Mouse (Mus musculus): ENCODE measurements around the gene Gm30191. TPM values are rescaled to one million over a fixed set of nuclear protein-coding genes. Genes with fewer than 3 reads are reported as not detected.

Gm30191 gene
- polyA plus RNA-seq (2015; fragmentation: Nextera tagmentation; extraction: Ambion mirVana), result not detected in 2 replicates

DNA sequence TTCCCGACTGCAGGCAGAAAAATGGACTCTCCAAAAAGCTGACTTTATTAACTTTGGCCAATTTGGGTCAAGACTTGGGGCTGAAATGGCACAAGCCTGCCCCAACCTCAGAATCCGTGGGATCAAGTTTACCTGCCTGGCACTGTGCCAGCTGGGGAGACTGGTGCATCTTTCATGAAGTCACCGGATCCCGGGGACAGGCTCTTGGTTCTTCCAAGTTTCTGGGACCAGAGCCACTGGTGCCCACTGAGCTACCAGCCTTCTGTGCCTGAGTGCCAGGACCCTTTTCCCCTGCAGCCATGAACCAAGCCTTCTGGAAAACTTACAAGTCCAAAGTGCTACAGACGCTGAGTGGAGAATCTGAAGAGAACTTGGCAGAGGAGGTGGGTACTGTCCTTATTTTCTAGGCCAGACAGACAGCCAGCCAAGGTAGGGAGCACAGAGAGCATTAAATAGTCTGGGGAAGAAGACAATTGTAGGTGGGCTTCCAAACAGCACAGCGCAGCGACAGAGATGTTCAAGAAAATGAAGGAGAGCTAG lies at the start of gene Gm30191:
TSS of gene Gm30191 (plus strand) at position 217 of the 540 bp plus-strand sequence.
- Histone ChIP-seq H3K9me3 (no peaks in the 10 kb centered on the region), H3K27me3 (replicated peaks) (peaks cover 37% of the 10 kb centered on the region), H3K27ac (no peak within 1 kb of the TSS), H3K36me3 (no peaks in the 10 kb centered on the region), H3K4me1 (replicated peaks) (peaks cover 37% of the 10 kb centered on the region), H3K4me3 (replicated peaks) (peak within 1 kb of the TSS; percentile 74), H3K9ac (peak within 1 kb of the TSS; percentile 78; the same call in 1 of the 2 replicates), H3K4me2 (replicated peaks) (peak within 1 kb of the TSS; percentile 84)
- no peak for ATAC-seq
- WGBS, result 73% methylated on average over 7 of the region's 7 CpGs

DNA sequence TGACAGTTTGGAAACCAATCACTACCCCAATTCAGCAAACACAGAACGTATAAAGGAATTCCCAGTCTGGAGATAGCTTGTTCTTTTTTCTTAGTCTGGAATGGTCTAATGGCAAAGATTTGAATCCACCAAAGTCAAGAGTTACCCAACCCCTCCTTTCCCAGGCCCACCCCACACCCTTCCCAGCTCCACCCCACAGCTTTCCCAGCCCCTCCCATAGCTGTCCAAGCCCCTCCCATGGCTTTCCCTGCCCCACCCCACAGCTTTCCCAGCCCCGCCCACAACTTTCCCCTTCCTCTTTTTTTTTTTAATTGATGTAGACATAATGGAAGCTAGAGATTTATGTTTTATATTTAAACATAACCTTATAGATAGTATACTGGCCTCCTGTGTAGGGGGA lies 47.4 kb upstream of the Gm30191 start:
- H3K9ac ChIP-seq, result no peak overlapping the region
- no peaks in the 10 kb centered on the region for H3K27me3 ChIP-seq (replicated peaks)
- no peaks in the 10 kb centered on the region for H3K36me3 ChIP-seq
- ATAC-seq, result no peak
- H3K4me2 ChIP-seq (replicated peaks), result no peak overlapping the region
- WGBS, result 73% methylated on average over 2 of the region's 2 CpGs
- H3K27ac ChIP-seq, result no peak overlapping the region
- H3K9me3 ChIP-seq, result no peaks in the 10 kb centered on the region
- no peaks in the 10 kb centered on the region for H3K4me1 ChIP-seq (replicated peaks)
- H3K4me3 ChIP-seq (replicated peaks), result no peak overlapping the region

DNA sequence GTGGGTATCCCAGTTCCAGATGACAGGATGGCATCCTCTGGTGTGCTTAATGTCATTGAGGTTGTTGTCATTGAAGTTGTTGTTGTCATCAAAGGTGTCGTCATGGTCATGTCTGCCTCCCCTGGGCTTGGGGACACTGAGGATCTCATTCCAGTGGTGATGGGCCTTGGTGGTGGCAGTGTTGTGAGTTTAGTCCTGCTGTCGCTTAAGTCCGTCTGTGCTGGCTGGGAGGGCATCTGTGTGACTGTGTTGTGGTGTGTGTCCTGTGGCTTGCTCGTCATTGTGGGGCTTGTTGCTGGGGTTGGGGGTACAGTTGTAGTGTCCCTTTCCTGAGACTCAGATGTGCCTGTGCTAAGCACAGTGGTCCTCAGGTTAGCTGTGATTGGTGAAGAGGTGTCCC lies 43.8 kb upstream of the Gm30191 start, which contains the start of gene Gm7534:
TSS of gene Gm7534 (minus strand) at position 101 of the 400 bp plus-strand sequence.
- Histone ChIP-seq H3K4me1 (replicated peaks) (no peaks in the 10 kb centered on the region), H3K27ac (no peak within 1 kb of the TSS), H3K27me3 (replicated peaks) (no peaks in the 10 kb centered on the region), H3K9me3 (no peaks in the 10 kb centered on the region), H3K4me2 (replicated peaks) (no peak within 1 kb of the TSS), H3K9ac (no peak within 1 kb of the TSS), H3K4me3 (replicated peaks) (no peak within 1 kb of the TSS), H3K36me3 (no peaks in the 10 kb centered on the region)
- WGBS, result 93% methylated on average over 4 of the region's 4 CpGs
- no peak for ATAC-seq

DNA sequence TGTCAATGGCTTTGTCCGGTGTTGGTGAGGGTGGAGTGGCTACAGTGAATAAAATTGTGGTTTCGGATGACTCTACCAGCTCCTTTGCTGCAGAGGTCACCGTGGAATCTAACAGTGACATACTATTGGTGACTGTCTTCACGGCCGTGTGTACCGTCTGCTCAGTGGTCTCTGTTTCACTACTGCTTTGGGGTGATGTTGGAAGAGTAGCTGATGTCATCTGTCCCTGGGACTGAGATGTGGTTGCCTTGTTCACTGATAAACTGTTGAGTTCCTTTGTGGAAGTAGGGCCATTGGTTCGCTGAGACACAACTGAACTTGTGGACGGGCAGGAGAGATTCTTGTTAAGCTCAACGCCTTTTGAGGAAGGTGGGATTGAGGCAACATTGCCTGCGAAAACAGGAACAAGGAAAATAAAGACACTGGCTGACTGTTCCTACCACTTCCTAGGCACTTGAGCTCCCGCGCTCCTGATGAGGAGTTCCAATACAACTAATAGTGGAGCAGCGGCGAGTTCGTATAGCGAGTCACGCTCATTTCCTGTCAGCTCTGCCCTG lies 43.3 kb upstream of the Gm30191 start:
- no peaks in the 10 kb centered on the region for H3K4me1 ChIP-seq (replicated peaks)
- no peak overlapping the region for H3K27ac ChIP-seq
- WGBS, result 85% methylated on average over 17 of the region's 17 CpGs
- H3K4me2 ChIP-seq (replicated peaks), result no peak overlapping the region
- H3K36me3 ChIP-seq, result no peaks in the 10 kb centered on the region
- no peak overlapping the region for H3K9ac ChIP-seq
- no peak for ATAC-seq
- no peaks in the 10 kb centered on the region for H3K27me3 ChIP-seq (replicated peaks)
- H3K4me3 ChIP-seq (replicated peaks), result no peak overlapping the region
- H3K9me3 ChIP-seq, result no peaks in the 10 kb centered on the region

DNA sequence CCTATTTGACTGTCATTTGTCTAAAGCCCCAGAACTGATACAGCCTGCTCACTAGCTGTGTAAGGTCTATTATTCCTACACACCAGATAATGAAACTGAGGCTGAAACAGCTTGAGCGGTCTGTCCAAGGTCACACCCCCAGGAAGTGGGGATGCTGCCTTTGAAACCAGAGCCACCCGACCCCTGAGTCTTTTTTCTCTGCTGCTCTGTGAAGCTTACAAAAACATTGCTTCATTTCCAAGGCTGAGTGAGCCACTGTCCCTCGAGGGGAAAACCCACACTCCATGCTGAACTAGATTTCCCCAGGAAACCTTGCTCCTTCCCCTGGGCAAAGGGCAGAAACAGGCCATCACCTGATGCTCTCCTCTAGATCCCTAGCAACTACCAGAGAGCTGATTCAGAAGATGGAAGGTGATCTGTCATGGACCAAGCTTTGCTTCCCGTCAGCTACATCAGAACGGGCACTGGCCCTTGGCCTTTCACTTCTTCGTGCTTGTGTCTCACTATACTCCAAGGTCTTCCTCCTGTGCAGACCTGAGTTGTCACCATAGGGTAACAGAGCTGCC lies 40.2 kb upstream of the Gm30191 start:
- Histone ChIP-seq H3K9me3 (no peaks in the 10 kb centered on the region), H3K36me3 (no peaks in the 10 kb centered on the region), H3K27ac (no peak overlapping the region), H3K4me3 (replicated peaks) (no peak overlapping the region), H3K4me1 (replicated peaks) (no peaks in the 10 kb centered on the region), H3K9ac (no peak overlapping the region), H3K27me3 (replicated peaks) (no peaks in the 10 kb centered on the region), H3K4me2 (replicated peaks) (no peak overlapping the region)
- 53% methylated on average over 6 of the region's 6 CpGs for WGBS
- no peak for ATAC-seq

DNA sequence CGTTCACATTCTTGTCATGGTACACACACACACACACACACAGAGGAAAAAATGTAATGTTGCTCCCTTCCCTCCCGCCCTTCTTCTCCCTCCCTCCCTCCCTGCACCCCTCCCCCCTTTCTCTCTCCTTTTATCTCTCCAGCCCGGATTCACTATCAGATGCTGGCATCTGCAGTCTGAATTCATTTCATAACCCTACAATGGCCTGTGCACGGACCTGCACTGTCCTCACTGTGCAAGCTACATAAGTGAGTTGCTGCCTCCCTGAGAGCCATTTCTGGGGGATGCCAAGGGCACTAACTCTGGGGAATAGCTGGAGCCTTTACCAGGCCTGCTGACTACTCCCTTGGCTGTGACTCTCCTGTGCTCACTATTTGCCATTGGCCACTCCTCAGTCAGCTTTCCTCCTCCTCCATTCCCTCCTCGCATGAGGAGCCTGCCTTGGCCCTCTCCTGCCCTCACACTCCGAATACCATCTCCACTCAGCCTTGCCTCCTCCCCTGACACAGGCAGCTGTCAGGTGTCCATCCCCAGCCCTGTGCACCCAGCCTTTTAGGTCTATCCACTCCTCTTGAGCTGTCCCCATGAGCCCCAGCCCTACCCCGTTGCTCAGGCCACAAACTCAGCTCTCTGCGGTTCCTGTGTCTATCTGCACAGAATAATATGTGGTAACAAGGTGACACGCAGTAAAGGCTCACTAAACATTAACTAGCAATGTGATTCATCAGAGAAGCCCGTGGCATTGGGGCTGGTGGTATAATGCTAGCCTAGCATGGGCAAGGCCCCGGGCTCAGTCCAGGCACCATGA lies 23.7 kb upstream of the Gm30191 start:
- Histone ChIP-seq H3K9ac (peak overlapping the region; percentile 26; the same call in 1 of the 2 replicates), H3K4me2 (replicated peaks) (peak overlapping the region; percentile 36), H3K9me3 (no peaks in the 10 kb centered on the region), H3K27ac (peak overlapping the region; percentile 82), H3K4me1 (replicated peaks) (0 out of 2 replicates have a peak, but pooled peaks cover 4% of the 10 kb centered on the region), H3K4me3 (replicated peaks) (no peak overlapping the region), H3K36me3 (no peaks in the 10 kb centered on the region), H3K27me3 (replicated peaks) (no peaks in the 10 kb centered on the region)
- WGBS, result 43% methylated on average over 11 of the region's 11 CpGs
- ATAC-seq, result peak; percentile 93

DNA sequence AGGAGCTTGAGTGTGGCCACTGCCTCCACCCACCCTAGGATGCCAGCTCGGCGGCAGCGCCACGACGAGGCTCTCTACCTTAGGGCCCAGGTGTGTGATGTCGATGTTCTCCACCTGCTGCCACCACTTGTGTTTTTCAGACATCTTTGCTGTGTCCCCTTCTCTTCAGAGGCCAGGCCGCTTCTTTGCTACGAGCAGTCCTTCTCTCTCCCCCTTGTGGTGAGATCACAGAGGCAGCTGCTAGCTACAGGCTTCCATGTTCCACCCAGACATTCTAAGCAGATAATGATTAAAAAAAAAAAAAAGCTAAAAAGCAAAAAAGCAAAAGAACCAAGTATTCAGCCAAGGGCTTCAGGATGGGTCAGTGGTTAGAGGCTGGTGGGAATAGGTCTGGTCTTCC lies 19.5 kb upstream of the Gm30191 start, which contains the start of gene Catsper4:
TSS of gene Catsper4 (minus strand) at position 190 of the 400 bp plus-strand sequence.
- Histone ChIP-seq H3K9ac (no peak within 1 kb of the TSS), H3K27me3 (replicated peaks) (no peaks in the 10 kb centered on the region), H3K4me3 (replicated peaks) (no peak within 1 kb of the TSS), H3K9me3 (no peaks in the 10 kb centered on the region), H3K4me1 (replicated peaks) (peaks cover 4% of the 10 kb centered on the region; the same call in 1 of the 2 replicates), H3K27ac (no peak within 1 kb of the TSS), H3K36me3 (no peaks in the 10 kb centered on the region), H3K4me2 (replicated peaks) (no peak within 1 kb of the TSS)
- no peak for ATAC-seq
- 73% methylated on average over 8 of the region's 8 CpGs for WGBS

DNA sequence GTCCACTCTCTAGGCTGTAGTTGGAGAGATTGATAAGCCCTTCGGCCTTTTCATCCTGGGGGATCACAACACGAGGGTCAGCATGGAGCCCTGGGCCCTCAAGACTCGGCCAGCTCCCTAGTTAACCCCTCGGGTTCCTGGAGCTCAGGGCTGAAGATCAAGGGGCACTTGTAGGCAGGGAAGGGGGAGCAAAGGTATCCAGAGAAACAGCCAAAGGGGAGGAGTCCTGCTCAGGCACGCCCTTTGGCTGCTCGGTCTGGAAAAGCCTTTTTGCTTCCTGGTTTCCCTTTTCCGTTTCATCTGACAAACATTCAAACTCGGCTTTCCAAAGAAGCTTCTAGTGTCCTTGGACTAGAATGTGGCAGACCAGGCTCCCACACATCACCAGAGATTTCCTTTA lies 16.3 kb upstream of the Gm30191 start:
- ATAC-seq, result peak; percentile 83
- no peak overlapping the region for H3K4me3 ChIP-seq (replicated peaks)
- WGBS, result 23% methylated on average over 8 of the region's 8 CpGs
- no peak overlapping the region for H3K9ac ChIP-seq
- H3K27ac ChIP-seq, result no peak overlapping the region
- no peaks in the 10 kb centered on the region; the same call in 1 of the 2 replicates for H3K4me1 ChIP-seq (replicated peaks)
- H3K36me3 ChIP-seq, result no peaks in the 10 kb centered on the region
- no peaks in the 10 kb centered on the region for H3K27me3 ChIP-seq (replicated peaks)
- no peaks in the 10 kb centered on the region for H3K9me3 ChIP-seq
- peak overlapping the region; percentile 22; the same call in 1 of the 2 replicates for H3K4me2 ChIP-seq (replicated peaks)

DNA sequence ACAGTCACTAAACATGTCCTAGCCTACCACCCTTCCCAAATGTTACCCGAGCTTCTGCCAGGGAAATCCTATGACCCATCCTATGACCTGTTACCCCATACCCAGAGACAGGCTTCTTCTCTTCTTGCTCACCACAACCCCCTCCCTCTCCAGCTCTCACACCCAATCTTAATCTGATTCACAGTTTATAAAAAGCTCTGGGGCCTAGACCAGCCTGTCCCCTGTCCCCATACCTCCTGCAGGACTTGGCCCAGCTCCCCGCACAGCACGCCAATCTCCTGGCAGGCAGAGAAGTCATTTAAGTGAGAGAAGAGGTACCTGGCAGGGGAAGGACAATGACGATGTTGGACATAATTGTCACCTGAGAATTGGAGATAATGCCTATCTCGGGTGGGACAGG lies 11.9 kb upstream of the Gm30191 start:
- Histone ChIP-seq H3K4me2 (replicated peaks) (no peak overlapping the region), H3K9ac (no peak overlapping the region), H3K36me3 (no peaks in the 10 kb centered on the region), H3K4me3 (replicated peaks) (no peak overlapping the region), H3K27ac (no peak overlapping the region), H3K9me3 (no peaks in the 10 kb centered on the region), H3K27me3 (replicated peaks) (peaks cover 4% of the 10 kb centered on the region; the same call in 1 of the 2 replicates), H3K4me1 (replicated peaks) (no peaks in the 10 kb centered on the region; the same call in 1 of the 2 replicates)
- no peak for ATAC-seq
- 83% methylated on average over 5 of the region's 5 CpGs for WGBS

DNA sequence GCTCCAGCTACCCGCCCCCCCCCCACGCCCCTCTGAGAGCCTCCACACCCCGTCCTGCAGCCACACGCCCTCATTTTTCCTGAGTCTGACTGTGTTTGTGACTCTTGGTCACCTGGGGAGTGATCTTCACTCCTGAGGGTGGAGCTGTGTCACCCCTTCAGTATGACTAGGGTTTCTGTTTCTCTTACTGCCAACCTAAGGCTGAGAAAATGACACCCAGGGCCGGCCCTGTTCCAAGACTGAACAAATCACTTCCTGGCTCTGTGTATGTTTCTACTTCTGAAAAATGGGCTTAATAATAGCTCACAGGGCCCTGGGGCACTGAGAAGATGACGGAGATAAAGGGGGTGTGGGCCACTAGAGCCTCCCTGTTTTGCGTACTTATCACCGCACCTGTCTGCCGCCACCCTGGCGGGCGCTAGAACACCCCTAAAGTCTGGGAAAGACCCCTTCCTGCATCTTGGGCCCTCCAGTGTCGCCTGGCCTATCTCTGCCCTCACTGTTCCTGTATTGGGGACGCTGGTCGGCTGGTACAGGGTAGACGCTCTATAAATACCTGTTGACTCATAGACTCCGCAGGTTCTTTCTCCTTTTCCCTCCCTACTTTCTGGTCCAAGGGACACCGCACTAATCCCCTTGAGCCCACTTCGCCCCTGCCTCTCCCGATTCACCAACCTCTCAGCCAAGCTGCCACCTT lies 9.0 kb upstream of the Gm30191 start:
- Histone ChIP-seq H3K36me3 (no peaks in the 10 kb centered on the region), H3K9ac (peak overlapping the region; percentile 42), H3K4me3 (replicated peaks) (peak overlapping the region; percentile 46), H3K4me2 (replicated peaks) (peak overlapping the region; percentile 56), H3K27me3 (replicated peaks) (peaks cover 4% of the 10 kb centered on the region; the same call in 1 of the 2 replicates), H3K9me3 (no peaks in the 10 kb centered on the region), H3K27ac (peak overlapping the region; percentile 72), H3K4me1 (replicated peaks) (no peaks in the 10 kb centered on the region)
- peak; percentile 79 for ATAC-seq
- 13% methylated on average over 18 of the region's 19 CpGs for WGBS

DNA sequence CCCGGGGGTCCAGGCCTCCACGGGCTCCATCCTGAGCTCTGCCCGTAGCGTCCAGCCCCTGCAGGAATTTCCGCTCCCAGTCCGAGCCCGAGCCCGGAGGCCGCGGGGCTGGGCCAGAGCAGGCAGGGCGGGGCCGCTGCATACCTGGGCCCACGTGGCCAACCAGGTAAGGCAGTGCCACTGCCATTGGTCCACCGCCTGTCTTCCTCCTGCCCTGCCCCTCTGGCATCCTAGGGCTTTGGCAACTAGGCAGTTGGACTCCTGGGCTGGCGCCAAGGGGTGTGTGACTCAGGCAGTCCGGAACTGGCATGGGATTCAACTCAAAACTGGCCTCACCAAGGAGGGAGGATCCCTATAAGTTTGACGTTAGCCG lies 8.5 kb upstream of the Gm30191 start, which contains the start of gene Cnksr1:
TSS of gene Cnksr1 (minus strand) at position 121 of the 373 bp plus-strand sequence.
- Histone ChIP-seq H3K27me3 (replicated peaks) (peaks cover 4% of the 10 kb centered on the region; the same call in 1 of the 2 replicates), H3K4me1 (replicated peaks) (no peaks in the 10 kb centered on the region), H3K9me3 (no peaks in the 10 kb centered on the region), H3K9ac (peak within 1 kb of the TSS; percentile 42), H3K27ac (peak within 1 kb of the TSS; percentile 72), H3K4me2 (replicated peaks) (peak within 1 kb of the TSS; percentile 56), H3K4me3 (replicated peaks) (peak within 1 kb of the TSS; percentile 46), H3K36me3 (no peaks in the 10 kb centered on the region)
- peak; percentile 97 for ATAC-seq
- 2% methylated on average over 18 of the region's 18 CpGs for WGBS
